Mouse (Mus musculus): ENCODE results near the gene Zfp612.
"Not testable (repeated sequence)": the region's sequence is repeated elsewhere in the genome, so short reads cannot be mapped to it uniquely, and the experiment has no call there.

The Zfp612 gene

DNA sequence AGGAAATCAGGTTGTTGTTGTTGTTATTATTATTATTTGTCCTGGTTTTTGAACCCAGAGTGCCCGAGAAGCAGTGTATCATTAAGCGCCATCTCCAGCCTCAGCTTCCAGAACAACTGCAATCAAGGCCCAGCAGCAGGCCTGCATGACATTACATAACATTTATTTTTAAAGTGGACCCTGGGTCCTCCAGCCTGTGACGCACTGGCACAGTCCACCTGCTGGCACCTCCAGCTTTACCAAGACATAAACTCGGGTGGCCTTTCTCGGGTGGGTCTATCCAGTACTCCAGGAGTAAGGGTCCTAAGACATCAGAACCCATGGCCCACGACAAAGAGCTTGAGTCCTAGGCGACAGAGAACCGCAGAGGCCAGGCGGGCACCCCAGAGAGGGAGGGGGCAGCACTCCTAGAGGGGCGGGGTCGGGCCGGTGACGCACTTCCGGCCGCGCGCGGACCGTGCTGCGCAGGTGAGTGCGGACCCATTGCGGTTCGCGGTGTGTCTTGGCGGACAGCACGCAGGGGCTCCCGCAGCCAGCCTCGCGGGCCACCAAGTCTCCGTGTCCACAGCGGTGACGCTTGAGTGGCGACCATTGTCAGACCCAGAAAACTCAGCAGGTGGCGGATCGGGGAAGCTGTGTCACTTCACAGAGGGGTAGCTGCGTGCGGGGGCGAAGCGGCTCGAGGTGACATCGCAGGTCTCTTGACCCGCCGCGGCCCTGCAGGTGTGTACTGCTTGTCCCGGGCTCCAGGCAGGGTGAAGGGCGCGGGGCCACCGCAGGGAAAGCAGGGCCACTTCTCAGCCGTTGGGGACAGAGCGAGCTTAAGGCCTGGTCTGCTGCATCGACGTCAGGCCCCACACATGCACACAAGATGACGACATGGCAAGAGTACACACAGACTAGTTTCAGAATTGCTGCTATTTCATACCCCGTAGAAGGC is at the start of gene Zfp612:
TSS of gene Zfp612 (plus strand) at position 465 of the 940 bp plus-strand sequence.
- peak; percentile 49 for DNase-seq

DNA sequence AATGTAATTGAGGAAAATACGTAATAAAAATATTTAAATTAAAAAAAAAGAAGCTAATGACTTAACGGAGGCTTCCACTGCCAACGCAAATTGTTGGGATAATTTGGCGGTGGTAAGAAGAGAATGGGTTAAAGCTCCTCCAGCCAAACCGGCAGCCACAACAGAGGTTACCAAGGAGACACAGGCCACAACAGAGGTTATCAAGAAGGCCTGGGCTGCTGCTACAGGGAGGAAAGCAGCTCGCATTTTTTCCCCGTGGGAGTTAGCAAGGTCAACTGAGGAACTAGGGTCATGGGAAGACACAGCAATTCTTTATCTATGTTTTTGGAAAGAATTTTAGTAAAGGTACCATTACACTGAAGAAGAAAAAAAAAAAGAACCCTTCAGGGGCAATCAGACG is 45.8 kb upstream of the Zfp612 start:
- DNase-seq: not testable (repeated sequence)

DNA sequence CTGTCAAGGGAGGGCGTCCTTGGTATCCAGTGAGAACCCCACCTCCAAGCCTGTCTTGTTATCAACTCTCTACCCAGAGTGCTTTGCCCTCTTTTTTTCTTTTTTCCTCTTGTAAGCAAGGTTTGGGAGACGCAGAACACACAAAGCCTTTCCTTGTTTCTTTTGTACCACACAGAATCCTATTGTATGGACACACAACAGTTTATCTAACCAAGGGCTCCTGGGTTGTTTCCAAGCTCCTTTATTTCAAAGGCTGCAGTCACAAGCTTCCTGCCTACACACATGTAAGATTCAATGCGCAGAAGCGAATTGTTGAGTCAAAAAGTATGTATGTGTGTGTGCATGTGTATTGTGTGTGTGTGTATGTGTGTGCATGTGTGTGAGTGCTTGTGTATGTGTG is 45.2 kb upstream of the Zfp612 start:
- no peak for DNase-seq

DNA sequence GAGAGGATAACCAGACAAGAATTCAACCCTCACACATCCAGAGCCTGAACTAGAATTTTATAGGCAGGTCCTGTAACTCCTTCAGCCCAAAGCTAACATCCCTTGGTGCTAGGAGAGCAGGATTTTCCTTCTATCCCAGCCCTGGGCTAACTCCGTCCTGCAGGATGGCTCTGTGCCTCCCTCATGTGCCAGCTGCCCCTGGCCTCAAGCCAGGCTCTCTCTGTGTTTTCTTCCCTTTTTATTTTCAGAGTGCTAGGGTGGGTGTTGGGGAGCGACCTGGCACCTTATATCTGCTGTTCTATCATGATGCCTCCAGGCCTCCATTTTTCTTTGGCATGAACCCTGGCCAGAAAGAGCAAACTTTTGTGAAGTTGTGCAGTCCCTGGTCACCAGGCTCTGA is 43.4 kb upstream of the Zfp612 start:
- DNase-seq: no peak

DNA sequence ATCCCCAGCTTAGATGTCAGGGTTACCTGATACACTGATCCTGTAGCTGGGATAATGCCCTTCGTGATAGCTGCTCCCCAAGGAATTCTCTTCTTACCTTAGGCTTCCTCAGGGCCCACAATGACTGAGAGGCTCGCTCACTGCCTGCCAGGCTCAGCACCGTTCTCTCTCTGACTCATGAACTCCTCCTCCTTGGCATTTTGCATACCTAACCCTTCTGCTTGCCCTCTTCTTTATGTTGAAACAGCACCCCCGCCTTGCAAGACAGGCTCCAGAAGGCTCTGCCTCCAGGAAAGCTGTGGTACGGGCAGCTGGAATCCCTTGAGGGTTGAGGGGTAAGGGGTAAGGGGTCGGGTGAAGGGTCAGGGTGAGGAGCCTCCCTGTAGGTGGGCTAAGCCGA is 40.3 kb upstream of the Zfp612 start:
- DNase-seq: no peak

DNA sequence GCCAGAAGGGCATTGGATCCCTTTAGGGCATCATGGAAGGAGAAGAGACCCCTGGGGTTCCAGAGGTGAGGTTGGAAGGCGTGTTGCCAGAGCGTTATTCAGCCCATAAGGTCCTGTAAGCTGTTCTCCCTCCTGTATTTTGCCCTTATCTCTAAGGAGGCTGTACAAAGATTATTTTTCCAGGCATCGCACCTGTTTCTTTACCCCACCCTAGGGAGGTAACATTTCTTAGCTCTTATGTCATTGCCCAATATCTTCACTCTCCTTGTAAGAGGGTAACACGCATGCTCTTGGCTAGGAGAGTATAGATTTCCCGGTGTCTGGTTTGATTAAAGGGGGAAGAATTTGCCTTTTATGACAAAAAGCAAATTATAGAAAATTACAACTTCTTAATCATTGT is 39.9 kb upstream of the Zfp612 start, which contains the start of gene Chst4:
TSS of gene Chst4 (minus strand) at position 82 of the 400 bp plus-strand sequence.
- DNase-seq: no peak

DNA sequence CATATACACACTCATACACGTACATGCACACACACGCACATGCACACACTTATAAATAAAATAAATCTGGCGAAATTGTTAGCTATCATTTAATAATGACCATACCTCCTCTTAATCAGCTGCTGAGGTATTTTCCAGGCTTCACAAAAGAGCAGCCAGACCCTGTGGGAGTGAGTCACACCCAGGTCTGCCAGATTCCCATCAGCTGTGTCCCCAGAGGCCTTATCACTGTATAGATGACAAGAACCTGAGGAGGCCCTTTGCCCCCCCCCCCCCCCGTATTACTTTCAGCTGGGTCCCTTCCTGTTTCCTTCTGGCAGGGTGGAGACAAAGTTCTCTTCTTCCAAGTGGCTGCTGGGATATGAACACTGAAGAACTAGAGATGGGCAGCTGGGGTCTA is 39.0 kb upstream of the Zfp612 start:
- DNase-seq: no peak

DNA sequence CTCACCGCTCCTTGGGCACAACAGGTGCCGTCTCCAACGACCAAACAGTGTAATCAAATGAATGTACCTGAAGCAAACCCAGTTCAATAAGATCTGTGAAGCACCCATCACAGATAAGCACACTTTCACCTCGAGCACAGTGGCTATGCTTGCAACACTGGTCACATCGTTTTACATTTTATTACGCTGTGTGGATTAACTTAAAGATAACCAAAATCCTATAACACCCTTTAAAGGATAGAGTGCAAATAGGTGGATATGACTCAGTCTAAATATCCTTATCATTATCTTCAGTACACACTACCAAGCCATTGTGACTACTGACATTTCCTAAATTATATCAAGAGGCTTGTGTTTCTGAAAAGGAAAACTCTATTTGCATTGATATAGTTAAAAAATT is 28.3 kb upstream of the Zfp612 start:
- no peak for DNase-seq

DNA sequence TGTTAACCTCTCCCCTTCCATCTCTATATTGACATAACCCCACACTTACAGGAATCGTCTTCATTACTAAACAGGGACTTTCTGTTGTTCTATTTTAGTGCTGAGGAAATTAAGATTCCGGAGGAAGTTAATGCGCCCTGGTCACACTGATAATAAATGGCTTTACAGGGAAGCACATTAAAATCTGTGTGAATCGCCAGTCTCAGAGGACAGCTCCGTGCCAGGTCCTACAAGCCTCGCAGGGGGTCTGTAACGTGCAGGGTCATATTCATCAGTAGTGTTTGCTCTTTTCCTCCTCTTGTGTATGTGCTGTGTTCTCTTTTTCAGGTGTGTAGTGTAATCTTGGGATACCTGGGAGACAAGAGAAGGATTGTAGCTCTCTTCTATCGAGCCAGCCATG is 21.3 kb upstream of the Zfp612 start:
- no peak for DNase-seq

DNA sequence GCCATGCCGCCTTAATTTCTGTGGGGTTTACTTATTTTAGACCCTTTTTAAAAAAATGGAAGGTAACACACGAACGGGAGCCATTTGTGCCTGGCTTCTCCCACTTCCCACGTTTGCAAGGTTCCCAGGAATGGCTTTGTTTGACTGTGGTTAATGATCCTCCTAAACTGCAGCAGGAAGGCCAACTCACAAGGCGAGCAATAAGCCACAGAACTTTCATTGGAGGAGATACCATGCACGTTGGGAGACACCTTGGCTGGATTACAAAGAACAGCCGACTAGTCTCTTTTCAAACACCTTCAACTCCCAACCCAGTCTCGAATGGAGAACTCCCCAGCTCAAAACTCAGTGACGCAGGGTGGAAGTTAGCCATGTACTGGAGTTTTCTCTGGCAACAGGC is 15.4 kb upstream of the Zfp612 start:
- no peak for DNase-seq

DNA sequence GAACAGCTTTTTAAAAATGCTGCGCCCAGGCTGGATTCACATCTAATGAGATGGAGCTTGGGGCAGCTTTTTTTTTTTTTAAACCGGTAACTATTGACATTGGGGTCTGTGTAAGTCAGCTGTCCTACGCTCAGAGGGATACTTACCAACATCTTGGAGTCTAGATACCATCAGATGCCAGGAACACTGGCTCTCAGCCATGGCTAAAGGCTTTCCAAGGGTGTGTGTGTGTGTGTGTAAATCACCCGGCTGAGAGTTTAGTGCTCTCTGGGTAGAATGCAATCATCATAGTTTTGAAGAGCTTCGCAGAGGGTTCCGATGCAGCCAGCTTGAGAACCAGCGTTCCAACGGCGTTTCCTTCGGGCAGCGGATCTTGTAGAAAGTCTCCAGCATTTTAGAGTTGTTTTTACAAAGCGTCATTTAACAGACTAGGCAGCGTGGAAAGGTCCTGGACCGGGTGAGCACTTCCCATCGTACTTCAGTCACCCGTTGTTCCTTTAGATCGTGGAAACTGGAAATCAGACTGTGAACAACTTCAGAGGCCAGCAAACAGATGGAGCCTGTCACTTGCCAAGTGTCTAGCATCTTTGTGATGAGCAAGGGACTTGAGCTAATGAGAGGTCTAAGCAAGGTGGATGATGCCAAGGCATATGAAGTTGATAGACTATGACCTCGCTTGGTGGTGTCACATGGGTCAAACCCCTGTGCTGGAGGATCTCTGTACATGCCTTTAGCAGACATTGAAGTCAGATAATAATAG is 14.8 kb upstream of the Zfp612 start:
- DNase-seq: no peak

DNA sequence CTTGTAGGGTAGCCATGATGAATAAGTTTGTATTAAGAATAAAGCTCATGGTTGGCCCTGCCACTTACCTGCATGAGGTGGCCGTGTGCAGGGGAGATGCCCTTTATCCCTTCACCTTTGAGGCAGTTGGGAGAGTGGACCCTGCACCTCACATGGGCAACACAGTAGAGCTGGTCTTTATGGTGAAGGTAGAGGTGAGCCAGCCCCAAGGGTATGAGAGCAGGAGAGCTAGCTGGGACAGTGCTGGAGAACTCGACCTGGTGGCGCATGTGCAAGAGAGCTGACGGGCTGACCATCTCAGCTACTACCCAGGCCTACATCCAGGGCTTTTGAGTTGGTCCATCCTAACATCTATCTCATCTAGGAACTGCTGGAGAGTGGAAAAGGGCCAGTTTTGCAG is 13.9 kb upstream of the Zfp612 start:
- DNase-seq: no peak

DNA sequence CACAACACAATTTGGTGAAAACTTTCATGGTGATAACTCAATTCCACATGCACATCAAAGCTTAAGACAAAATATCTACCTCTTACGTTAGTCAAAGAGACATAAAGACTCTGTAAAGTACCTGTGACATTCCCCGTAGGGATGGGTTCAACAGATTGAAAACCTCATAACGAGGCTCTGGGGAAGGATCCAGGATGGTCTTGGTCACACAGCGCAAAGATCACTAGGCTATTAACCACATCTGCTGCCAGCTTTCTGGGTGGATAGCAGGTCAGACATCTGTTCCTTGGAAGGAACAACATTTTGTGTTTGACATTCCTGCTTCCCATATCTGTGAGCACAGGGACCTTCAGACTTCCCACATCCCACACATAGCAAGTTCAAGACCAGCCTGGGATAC is 9.8 kb upstream of the Zfp612 start:
- no peak for DNase-seq

DNA sequence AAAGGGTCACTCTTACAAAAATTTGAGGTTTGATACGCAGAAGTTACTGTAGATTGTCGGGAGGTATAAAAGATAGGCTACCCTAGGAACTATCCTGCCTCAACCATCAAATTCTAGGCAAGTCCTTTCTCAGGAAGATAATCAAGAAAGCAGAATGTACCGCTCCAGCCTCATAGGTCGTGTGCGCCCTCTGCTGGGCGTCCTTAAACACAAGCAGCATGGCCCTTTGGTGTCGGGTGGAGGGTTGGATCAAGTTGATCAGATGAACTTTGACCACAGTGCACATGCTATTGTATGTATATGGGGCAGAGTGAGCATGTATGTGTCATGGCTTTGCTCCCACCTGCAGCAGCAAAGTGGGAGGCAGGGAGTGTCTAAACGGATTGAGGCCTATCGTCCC is 7.9 kb upstream of the Zfp612 start:
- peak; percentile 54 for DNase-seq

DNA sequence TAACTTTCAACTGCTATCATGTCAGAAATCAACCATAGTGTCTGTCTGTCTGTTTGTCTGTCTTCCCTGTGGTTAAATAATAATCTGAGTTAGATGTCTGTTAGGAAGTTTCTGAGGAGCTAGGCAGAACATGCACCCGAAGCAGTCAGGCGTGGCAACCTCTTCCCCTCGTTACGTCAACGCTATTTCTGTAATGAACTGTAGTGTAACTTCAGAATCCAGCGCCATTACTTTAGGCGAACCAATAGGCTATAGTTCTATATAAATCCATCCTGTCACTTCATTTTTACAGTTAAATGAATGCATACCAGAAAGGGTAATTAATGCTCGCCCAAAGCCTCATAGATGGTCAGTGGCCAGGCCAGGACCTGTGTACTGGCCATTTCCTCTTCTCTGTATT is 5.0 kb upstream of the Zfp612 start:
- no peak for DNase-seq

DNA sequence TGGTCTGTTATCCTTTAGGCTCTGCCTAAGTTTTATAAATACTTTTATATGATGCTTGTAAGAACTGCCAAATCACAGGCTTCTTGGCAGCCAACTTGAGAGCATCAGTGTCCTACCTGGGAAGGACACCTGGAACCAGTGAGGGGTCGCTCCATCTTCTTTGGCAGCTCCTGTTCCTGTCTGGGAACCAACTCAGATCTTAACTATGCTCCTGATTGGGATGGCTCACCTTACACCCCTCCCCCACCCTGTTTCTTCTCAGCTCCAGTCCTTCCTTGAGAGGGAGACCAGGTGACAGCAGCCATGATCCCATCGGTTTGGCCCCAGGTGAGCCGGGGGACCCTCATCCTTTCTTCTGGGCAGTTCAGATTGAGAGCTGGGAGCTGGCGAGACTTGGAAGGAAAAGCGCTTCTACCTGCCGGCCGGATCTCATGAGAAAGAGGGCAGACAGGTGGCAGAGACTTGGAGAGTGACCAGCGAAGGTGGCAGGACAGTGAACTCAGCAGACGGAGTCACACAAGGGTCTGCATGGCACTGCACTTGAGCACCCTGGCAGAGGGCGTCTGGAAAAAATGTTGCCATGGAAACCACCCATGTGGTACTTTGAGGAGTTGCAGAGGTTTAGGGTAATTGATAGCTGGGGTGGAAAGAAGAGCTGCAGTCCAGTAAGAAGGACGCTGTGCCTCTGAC is 3.0 kb downstream of the Zfp612 start:
- DNase-seq: no peak

DNA sequence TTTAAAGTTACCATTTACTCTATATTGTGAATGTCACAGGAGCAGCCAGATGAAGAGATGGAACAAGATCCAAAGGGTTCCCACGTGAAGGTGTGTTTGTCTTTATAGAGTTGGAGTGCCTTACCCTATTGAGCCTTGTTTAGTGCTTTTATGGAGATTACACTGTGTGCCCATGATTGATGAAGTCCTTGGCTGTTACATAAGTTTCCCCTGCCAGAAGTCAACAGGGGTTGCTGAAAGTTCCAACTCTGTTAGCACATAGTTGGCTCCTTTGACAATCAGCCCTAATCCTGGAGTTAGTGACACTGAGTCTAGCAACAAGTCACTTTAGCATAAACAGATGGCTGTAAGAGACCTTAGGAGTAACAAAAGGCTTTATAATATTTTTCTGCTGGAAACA is 12.3 kb downstream of the Zfp612 start:
- no peak for DNase-seq

DNA sequence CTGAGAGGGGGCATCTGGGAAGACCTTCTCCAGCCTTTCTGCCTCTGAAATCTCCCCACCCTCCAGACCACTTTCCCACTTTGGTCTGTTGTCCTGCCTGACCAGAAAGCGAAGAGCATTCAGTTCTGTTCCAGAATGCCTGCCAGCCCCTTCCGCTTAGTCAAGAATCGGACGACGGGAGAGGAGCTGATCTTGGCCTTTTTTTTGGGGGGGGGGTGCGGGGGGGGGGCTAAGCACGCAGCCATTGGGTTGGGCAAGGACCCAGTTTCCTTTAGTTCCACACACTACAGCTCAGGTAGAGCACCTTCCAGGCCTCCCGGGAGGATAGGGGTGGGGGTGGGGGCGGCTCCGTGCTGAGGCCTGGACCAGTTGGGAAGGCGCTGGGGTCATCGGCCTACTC is 21.4 kb downstream of the Zfp612 start, which contains the start of gene Gm21964:
TSS of gene Gm21964 (plus strand) at position 301 of the 400 bp plus-strand sequence.
- DNase-seq: no peak

DNA sequence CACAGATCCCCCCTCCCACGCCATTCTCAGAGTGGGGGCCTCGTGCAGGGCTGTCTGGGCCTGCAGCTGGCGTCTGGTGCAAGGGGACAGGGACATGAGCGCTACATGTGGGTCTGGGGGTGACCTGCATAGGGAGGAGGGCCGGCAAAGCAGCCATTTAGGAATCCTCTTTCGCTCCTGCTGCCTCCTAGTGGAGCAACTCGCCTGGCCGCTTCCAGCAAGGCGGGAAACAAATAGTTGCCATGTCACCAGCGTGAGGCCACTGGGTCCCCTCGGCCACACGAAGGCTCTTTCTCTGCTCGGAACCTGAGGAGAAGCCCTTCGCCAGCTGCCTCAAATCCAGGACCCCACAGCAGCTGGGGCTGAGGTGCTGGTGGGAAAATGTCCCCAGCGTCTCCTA is 22.1 kb downstream of the Zfp612 start:
- DNase-seq: no peak

DNA sequence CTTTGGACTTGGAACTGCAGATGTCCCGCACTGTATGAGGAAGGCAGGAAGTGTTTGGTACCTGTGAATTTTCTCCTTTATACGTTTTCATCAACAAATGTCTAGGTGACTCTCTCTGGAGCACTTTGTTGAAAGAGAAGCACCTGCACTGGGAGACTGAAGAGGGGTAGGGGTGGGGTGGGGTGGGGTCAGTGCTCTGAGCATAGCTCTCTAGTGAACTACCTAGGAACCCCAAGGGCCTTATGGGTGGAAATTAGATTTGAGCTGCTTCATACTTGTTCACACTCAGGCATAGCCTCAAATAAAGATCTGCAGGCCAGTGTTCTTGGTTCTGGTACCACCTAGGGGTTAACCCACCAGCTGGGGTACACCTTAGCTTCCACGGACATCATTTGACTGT is 23.1 kb downstream of the Zfp612 start, which contains the start of gene Gm17720:
TSS of gene Gm17720 (minus strand) at position 101 of the 400 bp plus-strand sequence.
- DNase-seq: no peak

DNA sequence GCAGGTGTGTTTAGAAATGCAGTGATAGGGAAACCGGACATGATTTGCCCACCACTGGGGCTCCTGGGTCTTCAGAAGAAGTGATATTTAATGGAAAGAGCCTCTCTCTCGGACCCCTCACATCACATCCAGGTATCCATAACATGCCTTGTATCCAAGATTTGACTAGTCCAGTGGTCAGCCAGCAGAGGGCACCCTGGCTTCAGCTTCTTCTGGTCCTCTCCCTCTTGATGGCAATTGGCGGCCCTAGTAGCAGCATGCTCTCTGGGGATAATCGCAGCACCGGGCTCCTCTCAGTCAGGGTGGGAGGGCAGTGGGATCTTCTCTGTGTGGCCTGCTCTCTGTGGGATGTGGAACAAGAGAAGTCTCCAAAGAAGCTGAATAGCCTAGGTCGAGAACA is 40.2 kb downstream of the Zfp612 start:
- no peak for DNase-seq

DNA sequence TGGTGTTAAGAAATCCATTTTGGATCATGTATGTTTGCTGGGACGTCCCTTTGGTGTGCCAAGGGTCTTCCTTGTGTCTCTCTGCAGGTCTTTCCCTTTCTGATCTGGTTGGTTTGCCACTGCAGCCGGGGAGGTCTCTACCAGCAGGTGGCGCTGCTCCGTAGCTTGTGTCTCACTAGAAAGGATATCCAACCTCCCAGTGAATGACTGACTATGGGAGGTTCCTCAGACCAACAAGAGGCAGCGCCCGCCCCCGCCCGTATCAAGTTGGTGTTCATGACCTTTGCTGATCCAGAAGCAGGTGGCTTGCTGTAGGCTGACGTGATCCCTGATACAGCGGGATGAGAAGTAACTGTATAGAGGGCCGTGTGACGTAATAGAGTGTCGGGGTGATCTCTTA is 51.0 kb downstream of the Zfp612 start:
- peak; percentile 73 for DNase-seq

DNA sequence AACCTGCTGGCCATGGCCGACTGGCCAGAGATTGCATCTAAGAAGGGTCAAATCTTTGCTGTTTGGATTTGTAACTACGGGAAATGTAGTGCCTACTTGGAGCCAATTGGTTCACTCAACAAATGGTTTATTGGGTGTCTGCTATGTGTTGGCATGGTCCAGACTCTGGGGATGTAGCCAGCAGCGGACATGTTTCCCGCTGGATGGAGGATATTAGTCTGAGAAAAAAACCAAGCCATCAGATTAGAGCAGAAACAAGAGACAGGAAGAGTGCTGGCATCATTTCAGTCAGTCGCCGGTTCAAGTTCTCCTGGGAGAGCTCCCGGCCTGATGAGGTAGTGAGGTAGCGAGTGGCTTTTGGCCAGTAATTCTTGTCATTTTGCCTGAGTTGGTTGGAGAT is 54.7 kb downstream of the Zfp612 start:
- no peak for DNase-seq
